Mouse (Mus musculus) R1 (cell line): ENCODE results near the gene Kcnmb4.

Source experiments
- DNase-seq: peaks from one replicate; pipeline ENCODE4 v3.0.0-alpha.2; 2018; ENCODE audit warnings: low read depth, low spot score

Gene Kcnmb4

GRCm38 (mm10) chr10:116473759-116474549 lies at the start of gene Kcnmb4:
Gene Kcnmb4, minus strand, starts transcription at chr10:116473878.
- DNase-seq, result peak; percentile 42

GRCm38 (mm10) chr10:116519588-116519987 lies 45.9 kb upstream of the Kcnmb4 start:
- no peak for DNase-seq

- no peak for DNase-seq
Observed at GRCm38 (mm10) chr10:116515590-116515989, 41.9 kb upstream of the Kcnmb4 start.

GRCm38 (mm10) chr10:116515158-116515557 lies 41.5 kb upstream of the Kcnmb4 start:
- DNase-seq, result no peak

- peak; percentile 81 for DNase-seq
Observed at GRCm38 (mm10) chr10:116513254-116513635, 39.6 kb upstream of the Kcnmb4 start.

GRCm38 (mm10) chr10:116512521-116513253 lies 39.0 kb upstream of the Kcnmb4 start:
- DNase-seq, result peak; percentile 81

- no peak for DNase-seq
Observed at GRCm38 (mm10) chr10:116505303-116506014, 31.8 kb upstream of the Kcnmb4 start.

- DNase-seq, result no peak
Observed at GRCm38 (mm10) chr10:116492768-116493167, 19.1 kb upstream of the Kcnmb4 start.

- no peak for DNase-seq
Observed at GRCm38 (mm10) chr10:116486895-116487747, 13.4 kb upstream of the Kcnmb4 start.

- no peak for DNase-seq
Observed at GRCm38 (mm10) chr10:116481917-116482316, 8.2 kb upstream of the Kcnmb4 start.

GRCm38 (mm10) chr10:116480988-116481387 lies 7.3 kb upstream of the Kcnmb4 start:
- no peak for DNase-seq

- no peak for DNase-seq
Observed at GRCm38 (mm10) chr10:116476559-116476958, 2.9 kb upstream of the Kcnmb4 start.

GRCm38 (mm10) chr10:116475725-116476124 lies 2.0 kb upstream of the Kcnmb4 start:
- DNase-seq, result no peak

- DNase-seq, result peak; percentile 74
Observed at GRCm38 (mm10) chr10:116473071-116473758, 463 bp downstream of the Kcnmb4 start.

GRCm38 (mm10) chr10:116472579-116472978 lies 1.1 kb downstream of the Kcnmb4 start:
- no peak for DNase-seq

- DNase-seq, result no peak
Observed at GRCm38 (mm10) chr10:116470306-116470925, 3.3 kb downstream of the Kcnmb4 start.

- DNase-seq, result no peak
Observed at GRCm38 (mm10) chr10:116468094-116468493, 5.6 kb downstream of the Kcnmb4 start.

- DNase-seq, result peak; percentile 73
Observed at GRCm38 (mm10) chr10:116463753-116464345, 9.8 kb downstream of the Kcnmb4 start.

GRCm38 (mm10) chr10:116461443-116461842 lies 12.2 kb downstream of the Kcnmb4 start:
- DNase-seq, result no peak

- no peak for DNase-seq
Observed at GRCm38 (mm10) chr10:116458786-116459185, 14.9 kb downstream of the Kcnmb4 start.
